Mouse (Mus musculus): ENCODE results near the gene Ripor3.

GRCm38 (mm10) chr2:168045771-168046170 is 35.4 kb upstream of the Ripor3 start:
- TF ChIP-seq CTCF (IDR thresholded peaks at IDR 0.05; ENCODE audit: borderline replicate concordance, insufficient read depth, low read length) (no peak), POLR2A (IDR thresholded peaks at IDR 0.05; ENCODE audit: low read depth, low read length) (no peak)
